Mouse (Mus musculus) midbrain, postnatal 0 days (tissue): Measurements from ENCODE around the gene Rab8b. TPM values are rescaled to one million over a fixed set of nuclear protein-coding genes. Genes with fewer than 3 reads are reported as not detected.
A peak's percentile ranks its signal among the peaks of the same experiment; 100 is the strongest.

Source experiments
- ATAC-seq: fragments of 200-750 bp; cut with Nextera tagmentation; 2 replicates; pipeline ENCODE4 v1.8.0; 2017; ENCODE audit warnings: moderate number of reproducible peaks, mild to moderate bottlenecking, moderate TSS enrichment, moderate library complexity; ENCODE audit not compliant: low FRiP score
- DNase-seq: peaks from one replicate; pipeline ENCODE4 v3.0.0-alpha.2; 2015; ENCODE audit warnings: low spot score
- H3K27ac ChIP-seq: fragments of 300-500 bp; sonication (generic); 2 replicates; pipeline ENCODE4 v1.5.1; 2014; ENCODE audit warnings: low read depth, mild to moderate bottlenecking, low read length, mixed read lengths
- H3K27me3 ChIP-seq: fragments of 300-500 bp; sonication (generic); 2 replicates; pipeline ENCODE4 v1.6.1; 2014; ENCODE audit warnings: low read length, control low read depth, mixed read lengths; ENCODE audit not compliant: insufficient read depth
- H3K36me3 ChIP-seq: fragments of 300-500 bp; sonication (generic); 2 replicates; pipeline ENCODE4 v1.6.1; 2014; ENCODE audit warnings: low read length, control low read depth, mixed read lengths; ENCODE audit not compliant: insufficient read depth
- H3K4me1 ChIP-seq: fragments of 300-500 bp; sonication (generic); 2 replicates; pipeline ENCODE4 v1.6.1; 2014; ENCODE audit warnings: mild to moderate bottlenecking, control low read depth, antibody characterized with exemption, low read length, mixed read lengths; ENCODE audit not compliant: insufficient read depth
- H3K4me2 ChIP-seq: fragments of 300-500 bp; sonication (generic); 2 replicates; pipeline ENCODE4 v1.6.1; 2014; ENCODE audit warnings: low read depth, mild to moderate bottlenecking, low read length, mixed read lengths; ENCODE audit not compliant: poor library complexity, severe bottlenecking
- H3K4me3 ChIP-seq: fragments of 300-500 bp; sonication (generic); 2 replicates; pipeline ENCODE4 v1.5.1; 2014; ENCODE audit warnings: low read depth, mild to moderate bottlenecking, low read length, moderate library complexity
- H3K9ac ChIP-seq: fragments of 300-500 bp; sonication (generic); replicated peaks from 2 replicates; pipeline ENCODE4 v1.6.1; 2014; ENCODE audit warnings: mild to moderate bottlenecking, low read length, moderate library complexity, mixed read lengths; ENCODE audit not compliant: poor library complexity, severe bottlenecking
- H3K9me3 ChIP-seq: fragments of 300-500 bp; sonication (generic); 2 replicates; pipeline ENCODE4 v1.6.1; 2016; ENCODE audit warnings: low read length, control low read depth
- CTCF ChIP-seq: IDR thresholded peaks from 2 replicates; pipeline ENCODE4 v1.5.1; 2016; ENCODE audit warnings: antibody characterized with exemption, mild to moderate bottlenecking
- WGBS: fragments of 180-500 bp; shearing (Covaris S2); extraction: QIAGEN DNeasy Blood & Tissue Kit; methylation state at CpG from one replicate; pipeline ENCODE4 v1.1.7; 2014; 5-methylcytosine and 5-hydroxymethylcytosine counted together
- polyA plus RNA-seq: library from polyadenylated mRNA; unstranded; fragments of >200 nt; fragmentation: Nextera tagmentation; extraction: Ambion mirVana; gene quantifications from 2 replicates; pipeline ENCODE4 v1.2.1, GENCODE M21; 2015
- total RNA-seq: library from RNA; depleted of rRNA; stranded (reverse); fragments of >200 nt; gene quantifications from 2 replicates; pipeline ENCODE4 v1.2.3, GENCODE M21; 2014

Gene Rab8b
- total and polyA plus RNA-seq, 2 experiments from 2014 or later = 18.2 to 26.0 TPM

- H3K4me2 ChIP-seq = no peak overlapping the region
- TF ChIP-seq CTCF = no peak
- DNase-seq (no peak), ATAC-seq (no peak)
- no peaks in the 10 kb centered on the region for H3K27me3 ChIP-seq
- H3K27ac ChIP-seq = no peak overlapping the region
- H3K36me3 ChIP-seq = peaks cover 2% of the 10 kb centered on the region; the same call in 1 of the 2 replicates
- no peak overlapping the region for H3K4me3 ChIP-seq
- 95% methylated on average over 2 of the region's 2 CpGs for WGBS
- no peaks in the 10 kb centered on the region; the same call in 1 of the 2 replicates for H3K4me1 ChIP-seq
- H3K9ac ChIP-seq = no peak overlapping the region
- H3K9me3 ChIP-seq = no peaks in the 10 kb centered on the region
Observed at GRCm38 (mm10) chr9:66948536-66948935, 29.0 kb upstream of the Rab8b start.

- H3K9ac ChIP-seq = peak within 1 kb of the TSS; percentile 76
- no peaks in the 10 kb centered on the region; the same call in 1 of the 2 replicates for H3K4me1 ChIP-seq
- TF ChIP-seq CTCF = 0 out of 2 replicates have a peak, but pooled peaks have one; percentile 6
- H3K27me3 ChIP-seq = no peaks in the 10 kb centered on the region
- H3K4me2 ChIP-seq = peak within 1 kb of the TSS; percentile 77
- peaks cover 2% of the 10 kb centered on the region; the same call in 1 of the 2 replicates for H3K36me3 ChIP-seq
- no peaks in the 10 kb centered on the region for H3K9me3 ChIP-seq
- ATAC-seq (peak; percentile 98), DNase-seq (peak; percentile 95)
- peak within 1 kb of the TSS; percentile 89 for H3K27ac ChIP-seq
- WGBS = under 1% methylated on average over 77 of the region's 77 CpGs
- peak within 1 kb of the TSS; percentile 94 for H3K4me3 ChIP-seq
Observed at GRCm38 (mm10) chr9:66945647-66946641, 26.5 kb upstream of the Rab8b start, which contains the start of gene Rps27l. Gene Rps27l (plus strand): TSS chr9:66946086.

GRCm38 (mm10) chr9:66945161-66945560 is 25.7 kb upstream of the Rab8b start:
- no peak overlapping the region; the same call in 1 of the 2 replicates for H3K9ac ChIP-seq
- DNase-seq = no peak
- H3K4me2 ChIP-seq = peak overlapping the region; percentile 77
- no peaks in the 10 kb centered on the region for H3K9me3 ChIP-seq
- peak overlapping the region; percentile 94 for H3K4me3 ChIP-seq
- peak overlapping the region; percentile 89; the same call in 1 of the 2 replicates for H3K27ac ChIP-seq
- no peaks in the 10 kb centered on the region; the same call in 1 of the 2 replicates for H3K4me1 ChIP-seq
- no peak for ATAC-seq
- 16% methylated on average over 4 of the region's 4 CpGs for whole genome bisulfite sequencing
- H3K27me3 ChIP-seq = no peaks in the 10 kb centered on the region
- TF ChIP-seq CTCF = no peak
- peaks cover 2% of the 10 kb centered on the region; the same call in 1 of the 2 replicates for H3K36me3 ChIP-seq

GRCm38 (mm10) chr9:66938836-66939235 is 19.3 kb upstream of the Rab8b start:
- DNase-seq = peak; percentile 85
- no peak for ATAC-seq
- H3K27me3 ChIP-seq = no peaks in the 10 kb centered on the region
- no peaks in the 10 kb centered on the region for H3K36me3 ChIP-seq
- H3K4me1 ChIP-seq = no peaks in the 10 kb centered on the region
- peak; percentile 83 for TF ChIP-seq CTCF
- H3K9me3 ChIP-seq = no peaks in the 10 kb centered on the region
- no peak overlapping the region for H3K27ac ChIP-seq
- no peak overlapping the region for H3K4me2 ChIP-seq
- no peak overlapping the region for H3K4me3 ChIP-seq
- H3K9ac ChIP-seq = no peak overlapping the region
- WGBS = 6% methylated on average over 4 of the region's 4 CpGs

GRCm38 (mm10) chr9:66937507-66937906 is 18.0 kb upstream of the Rab8b start:
- DNase-seq = peak; percentile 32
- Histone ChIP-seq H3K9ac (no peak overlapping the region), H3K9me3 (no peaks in the 10 kb centered on the region), H3K27me3 (no peaks in the 10 kb centered on the region), H3K4me1 (no peaks in the 10 kb centered on the region), H3K36me3 (no peaks in the 10 kb centered on the region), H3K4me2 (no peak overlapping the region), H3K4me3 (no peak overlapping the region), H3K27ac (no peak overlapping the region)
- ATAC-seq = no peak
- 55% methylated on average over 8 of the region's 8 CpGs for WGBS
- no peak for TF ChIP-seq CTCF
